Mouse (Mus musculus) ES-Bruce4 (cell line): Measurements from ENCODE around the gene Adora2a.

ENCODE experiments used
- CTCF ChIP-seq: IDR thresholded peaks from one replicate; pipeline ENCODE4 v1.8.1; 2011; ENCODE audit warnings: low read depth, low read length
- POLR2A ChIP-seq: IDR thresholded peaks from one replicate; pipeline ENCODE4 v1.8.1; 2011; ENCODE audit warnings: low read length; ENCODE audit not compliant: insufficient read depth

GRCm38 (mm10) chr10:75289392-75289791, 27.3 kb upstream of the Adora2a start:
- no peak for TF ChIP-seq POLR2A
- no peak for TF ChIP-seq CTCF
